Mouse (Mus musculus): ENCODE measurements around the gene Tmem132c. TPM values are rescaled to one million over a fixed set of nuclear protein-coding genes. Genes with fewer than 3 reads are reported as not detected.

The Tmem132c gene
- polyA plus RNA-seq, 1 experiment from 2014 or later = 22.3 TPM

DNA sequence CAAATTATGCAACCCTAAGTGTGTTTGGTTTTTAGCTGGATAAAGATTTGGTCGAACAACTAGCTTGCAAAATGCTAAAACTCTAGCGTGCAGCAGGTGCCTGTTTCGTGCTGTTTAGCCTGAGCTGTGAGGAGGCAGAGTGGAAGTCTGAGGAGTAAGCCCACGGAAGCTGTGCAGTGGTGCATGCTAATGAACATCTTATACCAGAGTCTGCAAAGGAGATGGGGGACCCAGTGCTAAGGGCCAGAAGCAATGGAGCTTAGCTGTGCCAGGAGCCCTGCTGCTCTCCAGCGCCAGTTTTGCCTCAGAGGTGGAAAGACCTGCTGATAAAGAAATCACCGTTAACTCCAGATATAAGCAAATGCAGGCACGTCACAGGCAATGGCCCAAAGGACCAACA lies 212.5 kb downstream of the Tmem132c start:
- ATAC-seq (ENCODE audit: low read depth) = no peak
- H3K4me1 ChIP-seq (ENCODE audit: control insufficient read depth, insufficient read depth, low read length) = no peaks in the 10 kb centered on the region
- no peaks in the 10 kb centered on the region for H3K36me3 ChIP-seq (ENCODE audit: control insufficient read depth, insufficient read depth, low read length)
- H3K27me3 ChIP-seq (replicated peaks; ENCODE audit: control insufficient read depth, insufficient read depth, low read length) = no peaks in the 10 kb centered on the region
- no peak overlapping the region for H3K4me3 ChIP-seq (ENCODE audit: low read depth, low read length)
- WGBS = 81% methylated on average over 7 of the region's 7 CpGs
- H3K9me3 ChIP-seq (ENCODE audit: control insufficient read depth, low read length) = no peaks in the 10 kb centered on the region
- H3K9ac ChIP-seq (ENCODE audit: low read depth, low read length) = no peak overlapping the region
- DNase-seq (ENCODE audit: low spot score) = no peak
- H3K27ac ChIP-seq (replicated peaks; ENCODE audit: low read depth, low read length) = no peak overlapping the region
- no peak overlapping the region for H3K4me2 ChIP-seq (ENCODE audit: low read depth, low read length)

DNA sequence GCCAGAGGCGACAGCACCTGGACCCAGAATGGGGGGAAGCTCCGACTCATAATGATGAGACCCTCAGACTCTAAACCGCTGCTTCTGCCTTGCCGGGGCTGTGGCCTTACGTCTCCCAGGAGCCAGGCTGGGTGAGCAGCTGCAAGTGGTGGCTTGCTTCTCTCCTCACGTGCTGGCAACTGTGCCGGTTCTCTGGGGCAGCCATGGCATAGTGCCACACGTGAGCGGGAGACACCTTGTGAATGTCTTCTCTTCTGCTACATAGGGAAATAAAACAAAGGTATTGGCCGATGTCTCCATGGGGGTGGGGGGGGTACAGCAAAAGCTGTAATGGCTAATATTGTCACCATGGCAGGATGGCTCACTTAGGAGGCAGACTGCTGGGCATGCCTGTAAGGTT lies 214.5 kb downstream of the Tmem132c start:
- H3K27me3 ChIP-seq (replicated peaks; ENCODE audit: control insufficient read depth, insufficient read depth, low read length) = no peaks in the 10 kb centered on the region
- H3K36me3 ChIP-seq (ENCODE audit: control insufficient read depth, insufficient read depth, low read length) = no peaks in the 10 kb centered on the region
- no peak for DNase-seq (ENCODE audit: low spot score)
- H3K4me1 ChIP-seq (ENCODE audit: control insufficient read depth, insufficient read depth, low read length) = no peaks in the 10 kb centered on the region
- H3K27ac ChIP-seq (replicated peaks; ENCODE audit: low read depth, low read length) = no peak overlapping the region
- WGBS = 83% methylated on average over 10 of the region's 10 CpGs
- ATAC-seq (ENCODE audit: low read depth) = no peak
- H3K4me2 ChIP-seq (ENCODE audit: low read depth, low read length) = no peak overlapping the region
- no peak overlapping the region for H3K4me3 ChIP-seq (ENCODE audit: low read depth, low read length)
- no peak overlapping the region for H3K9ac ChIP-seq (ENCODE audit: low read depth, low read length)
- no peaks in the 10 kb centered on the region for H3K9me3 ChIP-seq (ENCODE audit: control insufficient read depth, low read length)

DNA sequence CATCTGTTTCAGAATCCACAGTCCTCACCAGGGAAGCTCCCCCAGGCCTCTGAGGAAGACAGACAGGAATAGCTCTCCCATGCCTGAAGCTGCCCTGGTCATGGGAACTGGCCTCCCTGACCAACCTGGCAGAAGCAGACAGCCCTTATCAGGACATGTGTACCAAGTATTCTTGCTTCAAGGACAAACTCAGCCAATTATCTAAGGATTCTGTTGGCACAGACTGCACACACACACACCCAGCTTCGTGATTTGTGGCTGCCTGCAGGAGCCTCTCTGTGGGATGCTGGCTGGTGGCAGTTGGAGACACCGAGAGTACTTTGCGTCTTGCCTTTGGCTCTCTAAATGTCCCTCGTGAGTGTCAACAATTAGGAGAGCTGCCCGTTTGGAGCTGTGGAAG lies 226.5 kb downstream of the Tmem132c start:
- H3K4me1 ChIP-seq (ENCODE audit: control insufficient read depth, insufficient read depth, low read length) = no peaks in the 10 kb centered on the region
- no peaks in the 10 kb centered on the region for H3K9me3 ChIP-seq (ENCODE audit: control insufficient read depth, low read length)
- H3K4me2 ChIP-seq (ENCODE audit: low read depth, low read length) = no peak overlapping the region
- H3K4me3 ChIP-seq (ENCODE audit: low read depth, low read length) = no peak overlapping the region
- DNase-seq (ENCODE audit: low spot score) (no peak), ATAC-seq (ENCODE audit: low read depth) (no peak)
- WGBS = 48% methylated on average over 5 of the region's 5 CpGs
- no peaks in the 10 kb centered on the region for H3K27me3 ChIP-seq (replicated peaks; ENCODE audit: control insufficient read depth, insufficient read depth, low read length)
- no peak overlapping the region for H3K27ac ChIP-seq (replicated peaks; ENCODE audit: low read depth, low read length)
- H3K36me3 ChIP-seq (ENCODE audit: control insufficient read depth, insufficient read depth, low read length) = no peaks in the 10 kb centered on the region
- no peak overlapping the region for H3K9ac ChIP-seq (ENCODE audit: low read depth, low read length)

DNA sequence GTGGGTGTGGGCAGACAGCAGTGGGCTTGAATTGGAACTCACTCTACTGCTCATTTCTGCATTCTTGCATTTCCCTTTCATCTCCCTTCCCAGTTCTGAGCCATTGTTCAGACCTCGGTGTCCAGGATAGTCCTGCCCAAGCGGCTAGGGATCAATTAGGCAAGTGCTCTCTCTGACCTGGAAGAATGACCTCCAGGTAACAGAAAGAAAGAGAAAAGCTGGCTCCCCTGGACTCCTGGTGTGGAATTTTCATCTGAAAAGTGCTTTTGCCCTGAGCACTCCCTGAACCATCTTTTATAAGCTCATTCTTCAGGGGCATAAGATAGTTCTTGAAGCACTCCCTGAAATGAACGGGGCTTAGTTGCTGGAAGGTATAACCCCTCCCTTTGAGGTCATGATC lies 228.7 kb downstream of the Tmem132c start:
- H3K4me1 ChIP-seq (ENCODE audit: control insufficient read depth, insufficient read depth, low read length) = no peaks in the 10 kb centered on the region
- H3K27ac ChIP-seq (replicated peaks; ENCODE audit: low read depth, low read length) = no peak overlapping the region
- no peak for ATAC-seq (ENCODE audit: low read depth)
- H3K4me2 ChIP-seq (ENCODE audit: low read depth, low read length) = no peak overlapping the region
- H3K4me3 ChIP-seq (ENCODE audit: low read depth, low read length) = no peak overlapping the region
- 21% methylated on average over 3 of the region's 3 CpGs for WGBS
- no peak overlapping the region for H3K9ac ChIP-seq (ENCODE audit: low read depth, low read length)
- H3K9me3 ChIP-seq (ENCODE audit: control insufficient read depth, low read length) = no peaks in the 10 kb centered on the region
- no peaks in the 10 kb centered on the region for H3K27me3 ChIP-seq (replicated peaks; ENCODE audit: control insufficient read depth, insufficient read depth, low read length)
- no peaks in the 10 kb centered on the region for H3K36me3 ChIP-seq (ENCODE audit: control insufficient read depth, insufficient read depth, low read length)
- DNase-seq (ENCODE audit: low spot score) = no peak

DNA sequence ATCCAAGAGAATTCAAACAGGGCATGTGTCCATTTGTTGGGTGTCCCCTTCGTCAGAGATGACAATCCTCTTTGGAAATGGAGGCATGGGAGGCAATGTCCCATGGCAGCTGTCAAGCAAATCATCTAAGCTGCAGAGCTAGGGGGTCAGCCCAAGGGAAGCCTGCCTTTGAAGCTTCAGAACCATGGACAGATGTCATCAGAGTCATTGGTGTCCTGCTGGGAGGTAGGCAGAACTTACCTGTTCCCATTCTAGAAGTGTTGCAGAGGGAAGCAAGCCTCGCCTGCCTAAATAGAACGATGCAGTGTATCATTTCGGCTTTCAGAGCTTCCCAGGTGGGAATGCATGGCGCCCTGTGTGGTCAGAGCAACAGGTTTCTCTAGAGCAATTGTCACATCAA lies 230.3 kb downstream of the Tmem132c start:
- Histone ChIP-seq H3K4me1 (ENCODE audit: control insufficient read depth, insufficient read depth, low read length) (no peaks in the 10 kb centered on the region), H3K4me3 (ENCODE audit: low read depth, low read length) (no peak overlapping the region), H3K9me3 (ENCODE audit: control insufficient read depth, low read length) (no peaks in the 10 kb centered on the region), H3K4me2 (ENCODE audit: low read depth, low read length) (no peak overlapping the region), H3K36me3 (ENCODE audit: control insufficient read depth, insufficient read depth, low read length) (no peaks in the 10 kb centered on the region), H3K9ac (ENCODE audit: low read depth, low read length) (no peak overlapping the region), H3K27me3 (replicated peaks; ENCODE audit: control insufficient read depth, insufficient read depth, low read length) (no peaks in the 10 kb centered on the region), H3K27ac (replicated peaks; ENCODE audit: low read depth, low read length) (no peak overlapping the region)
- DNase-seq (ENCODE audit: low spot score) (no peak), ATAC-seq (ENCODE audit: low read depth) (no peak)
- WGBS = 52% methylated on average over 5 of the region's 5 CpGs

DNA sequence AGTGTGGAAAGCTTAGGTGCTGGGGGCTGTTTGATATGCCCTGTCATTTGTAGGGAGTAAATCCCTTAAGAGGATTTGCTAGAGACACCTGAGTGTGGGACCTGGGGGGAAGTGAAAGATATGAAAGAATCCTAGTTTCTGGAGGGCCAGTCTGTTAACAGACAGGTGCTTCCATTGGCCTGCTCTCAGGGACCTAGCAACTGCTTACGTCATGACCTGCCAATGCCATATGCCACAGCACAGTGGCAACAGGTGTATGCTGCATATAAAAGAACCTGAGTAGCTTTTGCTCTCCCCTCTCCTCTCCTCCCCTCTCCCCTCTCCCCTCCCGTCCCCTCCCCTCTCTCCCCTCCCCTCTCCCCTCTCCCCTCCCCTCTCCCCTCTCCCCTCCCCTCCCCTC lies 232.1 kb downstream of the Tmem132c start:
- 58% methylated on average over 2 of the region's 2 CpGs for WGBS
- no peak overlapping the region for H3K4me3 ChIP-seq (ENCODE audit: low read depth, low read length)
- DNase-seq (ENCODE audit: low spot score) (no peak), ATAC-seq (ENCODE audit: low read depth) (no peak)
- no peaks in the 10 kb centered on the region for H3K4me1 ChIP-seq (ENCODE audit: control insufficient read depth, insufficient read depth, low read length)
- no peaks in the 10 kb centered on the region for H3K36me3 ChIP-seq (ENCODE audit: control insufficient read depth, insufficient read depth, low read length)
- no peak overlapping the region for H3K27ac ChIP-seq (replicated peaks; ENCODE audit: low read depth, low read length)
- no peaks in the 10 kb centered on the region for H3K9me3 ChIP-seq (ENCODE audit: control insufficient read depth, low read length)
- H3K4me2 ChIP-seq (ENCODE audit: low read depth, low read length) = no peak overlapping the region
- H3K27me3 ChIP-seq (replicated peaks; ENCODE audit: control insufficient read depth, insufficient read depth, low read length) = no peaks in the 10 kb centered on the region
- H3K9ac ChIP-seq (ENCODE audit: low read depth, low read length) = no peak overlapping the region

DNA sequence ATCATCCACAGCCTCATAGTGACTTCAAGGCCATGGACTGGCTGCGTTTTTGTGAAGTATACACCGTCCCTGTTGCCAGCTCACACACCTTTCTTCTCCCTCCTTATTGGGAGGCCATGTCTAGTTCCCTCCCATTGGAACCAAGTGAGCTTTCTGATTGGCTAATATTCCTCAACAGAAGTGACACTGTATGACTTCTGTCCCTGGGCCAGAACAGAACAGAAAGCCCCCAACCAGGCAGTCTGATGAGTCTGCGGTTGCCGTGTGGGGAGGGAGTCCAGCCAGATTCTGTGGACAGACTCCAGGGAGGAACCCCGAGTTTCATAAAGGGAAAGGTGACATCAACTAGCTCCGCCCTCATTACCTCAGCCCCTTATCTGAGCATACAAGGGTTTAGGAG lies 233.2 kb downstream of the Tmem132c start:
- Histone ChIP-seq H3K9me3 (ENCODE audit: control insufficient read depth, low read length) (no peaks in the 10 kb centered on the region), H3K9ac (ENCODE audit: low read depth, low read length) (no peak overlapping the region), H3K4me2 (ENCODE audit: low read depth, low read length) (no peak overlapping the region), H3K4me3 (ENCODE audit: low read depth, low read length) (no peak overlapping the region), H3K27me3 (replicated peaks; ENCODE audit: control insufficient read depth, insufficient read depth, low read length) (no peaks in the 10 kb centered on the region), H3K27ac (replicated peaks; ENCODE audit: low read depth, low read length) (no peak overlapping the region), H3K4me1 (ENCODE audit: control insufficient read depth, insufficient read depth, low read length) (no peaks in the 10 kb centered on the region), H3K36me3 (ENCODE audit: control insufficient read depth, insufficient read depth, low read length) (no peaks in the 10 kb centered on the region)
- WGBS = 73% methylated on average over 6 of the region's 6 CpGs
- ATAC-seq (ENCODE audit: low read depth) = no peak
- DNase-seq (ENCODE audit: low spot score) = no peak

DNA sequence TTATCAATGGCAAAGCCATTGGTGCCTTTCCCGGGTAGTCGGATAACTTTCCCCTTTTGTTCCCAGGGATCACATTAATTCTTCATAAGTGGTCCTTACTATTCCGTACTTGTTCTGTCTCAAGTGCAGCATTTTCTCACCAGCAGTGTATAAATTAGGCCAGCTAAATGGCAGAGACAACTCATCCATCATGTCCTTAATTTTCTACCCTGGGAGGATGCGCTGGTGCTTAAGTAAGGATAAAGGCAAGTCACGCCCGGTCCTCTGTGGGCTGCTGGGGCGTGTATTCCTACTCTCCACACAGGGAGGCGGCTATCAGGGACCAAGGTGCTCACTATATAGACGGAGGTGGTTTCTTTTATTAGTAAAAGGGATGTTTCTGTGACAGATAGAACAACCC lies 236.2 kb downstream of the Tmem132c start:
- Histone ChIP-seq H3K4me1 (ENCODE audit: control insufficient read depth, insufficient read depth, low read length) (no peaks in the 10 kb centered on the region), H3K27me3 (replicated peaks; ENCODE audit: control insufficient read depth, insufficient read depth, low read length) (no peaks in the 10 kb centered on the region), H3K9ac (ENCODE audit: low read depth, low read length) (no peak overlapping the region), H3K4me3 (ENCODE audit: low read depth, low read length) (no peak overlapping the region), H3K4me2 (ENCODE audit: low read depth, low read length) (no peak overlapping the region), H3K27ac (replicated peaks; ENCODE audit: low read depth, low read length) (no peak overlapping the region), H3K36me3 (ENCODE audit: control insufficient read depth, insufficient read depth, low read length) (no peaks in the 10 kb centered on the region), H3K9me3 (ENCODE audit: control insufficient read depth, low read length) (no peaks in the 10 kb centered on the region)
- WGBS = 47% methylated on average over 9 of the region's 9 CpGs
- ATAC-seq (ENCODE audit: low read depth) (no peak), DNase-seq (ENCODE audit: low spot score) (no peak)

DNA sequence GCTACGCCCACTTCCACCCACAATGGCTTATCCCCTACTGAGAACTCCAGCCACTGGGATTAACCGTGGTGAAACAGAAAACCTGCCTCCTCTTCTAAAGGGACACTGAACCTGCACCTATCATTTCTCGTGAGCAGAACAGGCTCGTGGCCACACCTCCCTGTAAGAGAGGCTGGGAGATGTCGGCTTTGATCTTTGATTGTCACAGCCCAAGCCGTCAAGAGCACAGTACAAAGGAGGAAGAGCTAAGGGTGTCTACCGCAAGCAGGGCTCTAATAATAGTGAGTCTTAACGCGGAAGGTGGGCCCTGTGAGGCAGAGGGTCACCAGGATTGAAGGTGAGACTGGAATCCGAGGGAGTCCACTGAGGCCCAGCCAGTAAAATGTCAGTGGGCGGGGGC lies 236.7 kb downstream of the Tmem132c start:
- no peaks in the 10 kb centered on the region for H3K4me1 ChIP-seq (ENCODE audit: control insufficient read depth, insufficient read depth, low read length)

More for the DNA sequence above, 236.7 kb downstream of the Tmem132c start:
- WGBS = 20% methylated on average over 10 of the region's 11 CpGs
- no peaks in the 10 kb centered on the region for H3K27me3 ChIP-seq (replicated peaks; ENCODE audit: control insufficient read depth, insufficient read depth, low read length)
- H3K36me3 ChIP-seq (ENCODE audit: control insufficient read depth, insufficient read depth, low read length) = no peaks in the 10 kb centered on the region
- no peak for DNase-seq (ENCODE audit: low spot score)
- H3K9ac ChIP-seq (ENCODE audit: low read depth, low read length) = no peak overlapping the region
- H3K9me3 ChIP-seq (ENCODE audit: control insufficient read depth, low read length) = no peaks in the 10 kb centered on the region
- ATAC-seq (ENCODE audit: low read depth) = peak; percentile 32; the same call in 1 of the 2 replicates
- no peak overlapping the region for H3K27ac ChIP-seq (replicated peaks; ENCODE audit: low read depth, low read length)
- H3K4me2 ChIP-seq (ENCODE audit: low read depth, low read length) = no peak overlapping the region
- H3K4me3 ChIP-seq (ENCODE audit: low read depth, low read length) = no peak overlapping the region

Data from embryonic facial prominence, embryonic 14.5 days (tissue).